Mouse (Mus musculus): ENCODE measurements around the gene Nr2f6. TPM values are rescaled to one million over a fixed set of nuclear protein-coding genes. Genes with fewer than 3 reads are reported as not detected.

Nr2f6 gene
- polyA plus RNA-seq, 1 experiment from 2014 or later: 49.1 TPM

- H3K4me2 ChIP-seq (ENCODE audit: low read depth, low read length, severe bottlenecking): no peak overlapping the region
Measured at GRCm38 (mm10) chr8:71374616-71375206, 7.0 kb downstream of the Nr2f6 start.

DNA sequence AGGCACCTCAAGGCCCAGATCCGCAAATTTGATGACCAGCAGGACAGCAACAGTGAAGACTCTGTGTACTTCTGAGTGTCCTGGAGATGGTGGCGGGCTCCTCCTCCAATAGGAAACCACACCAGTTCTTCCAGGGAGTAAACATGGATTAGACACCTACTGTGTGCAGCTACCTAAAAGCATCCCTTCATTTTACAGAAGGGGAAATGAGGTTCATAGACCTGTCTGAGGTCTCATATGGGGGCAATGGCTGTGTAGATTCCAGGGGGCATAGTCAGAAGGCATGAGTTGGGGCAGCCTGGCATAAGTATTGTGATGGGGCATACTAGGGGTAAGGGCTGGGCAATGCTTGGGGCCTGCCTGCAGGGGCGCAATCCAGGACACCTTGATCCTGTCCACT is 8.8 kb downstream of the Nr2f6 start:
- Histone ChIP-seq H3K4me1 (replicated peaks; ENCODE audit: control insufficient read depth, insufficient read depth, low read length) (peaks cover 18% of the 10 kb centered on the region), H3K4me2 (ENCODE audit: low read depth, low read length, severe bottlenecking) (no peak overlapping the region), H3K36me3 (ENCODE audit: control insufficient read depth, insufficient read depth, low read length) (no peaks in the 10 kb centered on the region; the same call in 1 of the 2 replicates), H3K27ac (ENCODE audit: low read depth, low read length) (no peak overlapping the region), H3K4me3 (ENCODE audit: low read depth, low read length) (no peak overlapping the region), H3K27me3 (ENCODE audit: control insufficient read depth, insufficient read depth, low read length) (no peaks in the 10 kb centered on the region), H3K9ac (ENCODE audit: low read length) (no peak overlapping the region), H3K9me3 (ENCODE audit: control insufficient read depth, low read length) (no peaks in the 10 kb centered on the region)
- no peak for ATAC-seq (replicated peaks; ENCODE audit: low FRiP score)
- no peak for DNase-seq (ENCODE audit: low spot score)
- whole genome bisulfite sequencing: 89% methylated on average over 3 of the region's 3 CpGs

More at GRCm38 (mm10) chr8:71374616-71375206, 7.0 kb downstream of the Nr2f6 start:
- 76% methylated on average over 17 of the region's 17 CpGs for WGBS
- H3K36me3 ChIP-seq (ENCODE audit: control insufficient read depth, insufficient read depth, low read length): no peaks in the 10 kb centered on the region; the same call in 1 of the 2 replicates
- no peak overlapping the region for H3K4me3 ChIP-seq (ENCODE audit: low read depth, low read length)
- DNase-seq (ENCODE audit: low spot score): no peak
- no peak for ATAC-seq (replicated peaks; ENCODE audit: low FRiP score)
- no peak overlapping the region for H3K9ac ChIP-seq (ENCODE audit: low read length)
- peaks cover 30% of the 10 kb centered on the region for H3K4me1 ChIP-seq (replicated peaks; ENCODE audit: control insufficient read depth, insufficient read depth, low read length)
- no peak overlapping the region for H3K27ac ChIP-seq (ENCODE audit: low read depth, low read length)
- no peaks in the 10 kb centered on the region for H3K27me3 ChIP-seq (ENCODE audit: control insufficient read depth, insufficient read depth, low read length)
- no peaks in the 10 kb centered on the region for H3K9me3 ChIP-seq (ENCODE audit: control insufficient read depth, low read length)

DNA sequence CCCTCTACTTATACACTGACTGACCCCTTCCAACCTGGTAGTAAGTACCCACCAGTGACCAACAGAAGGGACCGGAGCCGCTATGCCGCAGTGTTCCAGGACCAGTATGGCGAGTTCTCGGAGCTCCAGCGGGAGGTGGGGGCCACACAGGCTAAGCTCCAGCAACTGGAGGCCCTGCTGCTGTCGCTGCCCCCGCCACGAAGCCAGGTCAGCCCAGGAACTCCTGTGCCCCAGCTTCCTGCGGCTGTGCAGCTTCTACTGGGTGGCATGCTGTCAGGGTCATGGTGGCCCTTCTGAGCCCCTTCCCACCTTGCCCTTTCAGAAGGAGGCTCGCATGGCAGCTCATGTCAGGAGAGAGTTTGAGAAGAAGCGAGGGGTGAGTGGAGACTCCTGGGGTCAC is 9.3 kb downstream of the Nr2f6 start:
- Histone ChIP-seq H3K4me3 (ENCODE audit: low read depth, low read length) (no peak overlapping the region), H3K4me2 (ENCODE audit: low read depth, low read length, severe bottlenecking) (no peak overlapping the region), H3K9me3 (ENCODE audit: control insufficient read depth, low read length) (no peaks in the 10 kb centered on the region), H3K9ac (ENCODE audit: low read length) (no peak overlapping the region), H3K36me3 (ENCODE audit: control insufficient read depth, insufficient read depth, low read length) (no peaks in the 10 kb centered on the region; the same call in 1 of the 2 replicates), H3K27me3 (ENCODE audit: control insufficient read depth, insufficient read depth, low read length) (no peaks in the 10 kb centered on the region), H3K4me1 (replicated peaks; ENCODE audit: control insufficient read depth, insufficient read depth, low read length) (peaks cover 22% of the 10 kb centered on the region), H3K27ac (ENCODE audit: low read depth, low read length) (no peak overlapping the region)
- 88% methylated on average over 12 of the region's 12 CpGs for WGBS
- ATAC-seq (replicated peaks; ENCODE audit: low FRiP score) (no peak), DNase-seq (ENCODE audit: low spot score) (no peak)

DNA sequence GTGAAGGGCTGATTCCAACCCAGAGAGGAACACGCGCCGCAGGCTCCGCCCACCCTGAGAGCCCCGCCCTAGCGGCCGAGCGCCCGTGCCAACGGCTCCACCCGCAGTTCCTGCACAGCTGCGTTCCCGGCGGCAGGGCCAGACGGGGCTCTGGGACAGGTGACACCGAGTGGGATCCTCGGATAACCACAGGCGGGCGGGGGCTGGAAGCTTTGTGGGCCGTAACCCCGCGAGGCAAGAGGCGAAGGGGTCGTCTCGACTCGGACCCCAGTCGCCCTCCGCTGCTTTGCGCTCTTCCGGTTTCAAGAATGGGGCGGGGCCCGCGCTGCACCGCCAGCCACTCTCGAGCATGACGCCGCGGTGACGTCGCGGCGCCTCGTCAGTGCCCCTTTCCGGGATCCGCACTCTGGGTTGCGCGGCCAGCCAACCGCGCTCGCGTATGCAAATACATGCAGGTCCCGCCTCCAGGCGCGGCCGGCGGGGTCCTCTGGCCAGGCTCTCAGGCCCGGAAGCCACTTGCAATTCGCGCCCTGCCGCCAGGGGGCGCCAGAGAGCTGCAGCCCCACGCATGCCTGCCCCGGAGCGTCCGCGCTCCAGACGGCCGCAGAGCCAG is 10.4 kb downstream of the Nr2f6 start, which contains the start of gene Ocel1:
Ocel1 (plus strand) TSS at position 63 of the 613 bp plus-strand sequence.
- Histone ChIP-seq H3K9me3 (ENCODE audit: control insufficient read depth, low read length) (no peaks in the 10 kb centered on the region), H3K27me3 (ENCODE audit: control insufficient read depth, insufficient read depth, low read length) (no peaks in the 10 kb centered on the region), H3K4me2 (ENCODE audit: low read depth, low read length, severe bottlenecking) (peak within 1 kb of the TSS; percentile 42), H3K9ac (ENCODE audit: low read length) (peak within 1 kb of the TSS; percentile 51), H3K4me3 (ENCODE audit: low read depth, low read length) (peak within 1 kb of the TSS; percentile 71), H3K36me3 (ENCODE audit: control insufficient read depth, insufficient read depth, low read length) (no peaks in the 10 kb centered on the region; the same call in 1 of the 2 replicates), H3K27ac (ENCODE audit: low read depth, low read length) (peak within 1 kb of the TSS; percentile 53; the same call in 1 of the 2 replicates), H3K4me1 (replicated peaks; ENCODE audit: control insufficient read depth, insufficient read depth, low read length) (peaks cover 19% of the 10 kb centered on the region)
- DNase-seq (ENCODE audit: low spot score) (peak; percentile 98), ATAC-seq (replicated peaks; ENCODE audit: low FRiP score) (peak; percentile 87)
- under 1% methylated on average over 68 of the region's 68 CpGs for WGBS

DNA sequence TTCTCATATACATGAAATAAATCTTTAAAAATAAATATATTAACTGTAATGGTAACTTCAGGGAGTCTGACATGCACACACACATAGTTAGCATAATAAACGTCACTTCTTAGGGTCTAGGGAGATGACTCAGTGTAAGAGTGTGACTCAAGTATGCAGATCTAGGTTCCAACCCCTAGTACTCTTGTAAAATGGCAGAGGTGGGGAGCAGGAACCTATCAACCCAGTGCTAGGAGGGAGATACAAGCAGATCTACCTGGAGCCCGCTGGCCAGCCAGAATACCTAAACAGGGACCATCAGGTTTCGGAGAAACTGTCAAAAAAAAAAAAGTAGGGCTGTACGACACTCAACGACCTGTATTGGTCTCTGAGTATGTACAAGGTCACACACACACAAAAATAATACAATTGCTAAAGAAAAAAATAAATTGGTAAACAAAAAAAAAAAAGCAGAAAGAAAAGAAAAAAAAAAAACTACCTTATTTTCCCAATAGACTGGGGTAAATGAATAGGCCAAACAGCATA is 11.0 kb downstream of the Nr2f6 start:
- Histone ChIP-seq H3K9ac (ENCODE audit: low read length) (peak overlapping the region; percentile 51), H3K4me2 (ENCODE audit: low read depth, low read length, severe bottlenecking) (peak overlapping the region; percentile 42), H3K4me3 (ENCODE audit: low read depth, low read length) (peak overlapping the region; percentile 71), H3K27ac (ENCODE audit: low read depth, low read length) (no peak overlapping the region; the same call in 1 of the 2 replicates), H3K27me3 (ENCODE audit: control insufficient read depth, insufficient read depth, low read length) (no peaks in the 10 kb centered on the region), H3K4me1 (replicated peaks; ENCODE audit: control insufficient read depth, insufficient read depth, low read length) (peaks cover 15% of the 10 kb centered on the region), H3K36me3 (ENCODE audit: control insufficient read depth, insufficient read depth, low read length) (no peaks in the 10 kb centered on the region; the same call in 1 of the 2 replicates), H3K9me3 (ENCODE audit: control insufficient read depth, low read length) (no peaks in the 10 kb centered on the region)
- no peak for DNase-seq (ENCODE audit: low spot score)
- no peak for ATAC-seq (replicated peaks; ENCODE audit: low FRiP score)
- WGBS: 21% methylated on average over 5 of the region's 5 CpGs

GRCm38 (mm10) chr8:71369040-71369718 is 12.6 kb downstream of the Nr2f6 start:
- H3K4me1 ChIP-seq (replicated peaks; ENCODE audit: control insufficient read depth, insufficient read depth, low read length): peaks cover 9% of the 10 kb centered on the region; the same call in 1 of the 2 replicates
- no peak overlapping the region for H3K27ac ChIP-seq (ENCODE audit: low read depth, low read length)
- no peak overlapping the region for H3K4me2 ChIP-seq (ENCODE audit: low read depth, low read length, severe bottlenecking)
- DNase-seq (ENCODE audit: low spot score) (no peak), ATAC-seq (replicated peaks; ENCODE audit: low FRiP score) (no peak)
- H3K27me3 ChIP-seq (ENCODE audit: control insufficient read depth, insufficient read depth, low read length): no peaks in the 10 kb centered on the region
- WGBS: 92% methylated on average over 10 of the region's 10 CpGs
- H3K4me3 ChIP-seq (ENCODE audit: low read depth, low read length): no peak overlapping the region
- H3K36me3 ChIP-seq (ENCODE audit: control insufficient read depth, insufficient read depth, low read length): no peaks in the 10 kb centered on the region; the same call in 1 of the 2 replicates
- no peak overlapping the region for H3K9ac ChIP-seq (ENCODE audit: low read length)
- no peaks in the 10 kb centered on the region for H3K9me3 ChIP-seq (ENCODE audit: control insufficient read depth, low read length)

DNA sequence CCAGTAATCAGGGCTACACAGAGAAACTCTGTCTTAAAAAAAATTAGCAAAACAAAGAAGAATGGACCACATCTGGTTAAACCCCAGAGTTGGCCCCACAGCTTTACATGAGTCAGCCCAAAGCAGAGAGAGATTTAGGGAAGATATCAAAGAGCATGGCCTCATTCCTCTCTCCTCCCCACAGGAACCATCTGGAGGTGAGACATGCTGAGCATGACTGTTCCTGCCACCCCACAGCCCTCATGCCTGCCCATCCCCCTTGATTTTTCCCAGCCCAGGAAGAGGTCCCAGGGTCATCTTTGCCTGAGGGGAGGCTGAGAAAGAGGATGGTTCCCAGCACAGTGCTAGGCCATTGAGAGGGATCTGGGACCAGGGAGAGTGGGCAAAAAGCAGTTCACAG is 13.4 kb downstream of the Nr2f6 start:
- Histone ChIP-seq H3K9me3 (ENCODE audit: control insufficient read depth, low read length) (no peaks in the 10 kb centered on the region), H3K9ac (ENCODE audit: low read length) (no peak overlapping the region), H3K36me3 (ENCODE audit: control insufficient read depth, insufficient read depth, low read length) (no peaks in the 10 kb centered on the region; the same call in 1 of the 2 replicates), H3K27me3 (ENCODE audit: control insufficient read depth, insufficient read depth, low read length) (no peaks in the 10 kb centered on the region), H3K27ac (ENCODE audit: low read depth, low read length) (no peak overlapping the region), H3K4me2 (ENCODE audit: low read depth, low read length, severe bottlenecking) (no peak overlapping the region), H3K4me1 (replicated peaks; ENCODE audit: control insufficient read depth, insufficient read depth, low read length) (peaks cover 9% of the 10 kb centered on the region; the same call in 1 of the 2 replicates), H3K4me3 (ENCODE audit: low read depth, low read length) (no peak overlapping the region)
- ATAC-seq (replicated peaks; ENCODE audit: low FRiP score) (no peak), DNase-seq (ENCODE audit: low spot score) (no peak)

DNA sequence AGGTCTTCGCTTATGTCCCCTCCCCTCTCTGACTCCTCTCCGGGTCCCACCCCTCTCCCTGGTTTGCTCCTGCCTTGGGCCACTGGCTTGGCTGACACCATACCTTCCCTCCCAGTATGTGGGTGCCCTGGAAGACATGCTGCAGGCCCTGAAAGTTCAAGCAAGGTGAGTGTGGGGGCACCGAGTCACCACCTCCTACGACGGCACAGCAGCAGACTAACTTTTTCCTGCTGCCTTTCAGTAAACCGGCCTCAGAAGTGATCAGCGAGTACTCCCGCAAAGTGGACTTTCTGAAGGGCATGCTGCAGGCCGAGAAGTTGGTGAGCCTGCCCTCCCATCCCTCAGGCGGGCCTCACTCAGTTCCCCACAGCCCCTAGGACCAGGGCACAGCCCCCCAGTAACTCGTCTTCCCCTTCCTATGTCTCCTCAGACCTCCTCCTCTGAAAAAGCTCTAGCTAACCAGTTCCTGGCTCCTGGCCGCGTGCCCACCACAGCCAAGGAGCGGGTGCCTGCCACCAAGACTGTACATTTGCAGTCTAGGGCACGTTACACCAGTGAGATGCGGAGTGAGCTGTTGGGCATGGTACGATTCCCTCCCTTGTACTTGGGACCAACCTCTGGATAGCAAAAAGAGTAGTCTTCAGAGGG is 14.1 kb downstream of the Nr2f6 start:
- H3K27me3 ChIP-seq (ENCODE audit: control insufficient read depth, insufficient read depth, low read length): no peaks in the 10 kb centered on the region
- H3K36me3 ChIP-seq (ENCODE audit: control insufficient read depth, insufficient read depth, low read length): no peaks in the 10 kb centered on the region; the same call in 1 of the 2 replicates
- peak overlapping the region; percentile 60 for H3K4me2 ChIP-seq (ENCODE audit: low read depth, low read length, severe bottlenecking)
- no peak; the same call in 1 of the 2 replicates for ATAC-seq (replicated peaks; ENCODE audit: low FRiP score)
- DNase-seq (ENCODE audit: low spot score): no peak
- H3K9ac ChIP-seq (ENCODE audit: low read length): peak overlapping the region; percentile 63
- H3K9me3 ChIP-seq (ENCODE audit: control insufficient read depth, low read length): no peaks in the 10 kb centered on the region
- H3K4me3 ChIP-seq (ENCODE audit: low read depth, low read length): peak overlapping the region; percentile 59
- WGBS: 61% methylated on average over 17 of the region's 17 CpGs
- H3K27ac ChIP-seq (ENCODE audit: low read depth, low read length): peak overlapping the region; percentile 39; the same call in 1 of the 2 replicates
- peaks cover 9% of the 10 kb centered on the region; the same call in 1 of the 2 replicates for H3K4me1 ChIP-seq (replicated peaks; ENCODE audit: control insufficient read depth, insufficient read depth, low read length)

Measured in forebrain, embryonic 11.5 days (tissue).